Mouse (Mus musculus): ENCODE results near the gene Tanc2. TPM values are rescaled to one million over a fixed set of nuclear protein-coding genes. Genes with fewer than 3 reads are reported as not detected.

Tanc2 gene
- polyA plus RNA-seq, 1 experiment from 2014 or later, result 26.0 TPM

DNA sequence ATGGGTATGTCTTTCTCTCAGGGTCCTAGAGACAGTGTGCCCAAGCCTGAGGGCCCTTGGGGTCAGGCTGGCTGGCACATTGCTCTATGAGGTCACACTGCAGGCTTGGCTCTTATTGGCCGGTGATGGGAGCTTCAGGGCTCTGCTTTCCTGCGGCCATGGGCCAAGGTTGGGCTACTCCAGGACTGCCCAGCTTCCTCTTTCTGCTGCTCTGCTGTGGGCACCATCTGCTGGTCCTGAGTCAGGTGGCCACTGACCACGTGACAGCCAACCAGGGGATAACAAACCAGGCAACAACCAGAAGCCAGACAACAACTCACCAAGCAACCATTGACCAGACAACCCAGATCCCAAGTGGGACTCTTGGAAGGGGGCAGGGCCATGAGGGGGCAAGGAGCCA lies 385.3 kb downstream of the Tanc2 start:
- H3K27me3 ChIP-seq, result peaks cover 11% of the 10 kb centered on the region
- H3K4me3 ChIP-seq, result no peak overlapping the region
- H3K27ac ChIP-seq, result no peak overlapping the region
- 80% methylated on average over 3 of the region's 3 CpGs for WGBS
- no peak overlapping the region for H3K4me2 ChIP-seq (replicated peaks)
- H3K9me3 ChIP-seq (replicated peaks), result no peaks in the 10 kb centered on the region
- no peaks in the 10 kb centered on the region for H3K4me1 ChIP-seq
- H3K36me3 ChIP-seq, result no peaks in the 10 kb centered on the region
- H3K9ac ChIP-seq, result no peak overlapping the region
- ATAC-seq (ENCODE audit: low FRiP score), result no peak

DNA sequence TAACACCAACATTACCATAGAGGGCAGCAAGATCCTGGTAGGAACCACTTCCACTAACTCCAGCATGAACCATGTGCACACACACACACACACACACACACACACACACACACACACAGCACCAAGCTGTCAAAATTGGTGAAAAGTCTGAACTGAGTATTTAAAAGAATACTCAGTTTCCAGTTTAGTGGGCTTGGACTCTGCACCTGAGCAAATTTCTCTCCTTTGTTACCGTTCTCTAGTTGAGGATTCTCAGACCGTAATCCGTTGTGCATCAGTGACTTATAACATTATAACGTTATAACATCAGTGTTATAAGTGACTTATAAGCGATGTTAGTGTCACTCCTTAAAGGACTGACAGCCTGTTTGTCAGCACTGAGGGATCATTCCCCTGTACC lies 385.9 kb downstream of the Tanc2 start:
- H3K27me3 ChIP-seq, result peaks cover 7% of the 10 kb centered on the region
- no peaks in the 10 kb centered on the region for H3K36me3 ChIP-seq
- no peak overlapping the region for H3K4me2 ChIP-seq (replicated peaks)
- H3K9me3 ChIP-seq (replicated peaks), result no peaks in the 10 kb centered on the region
- H3K27ac ChIP-seq, result no peak overlapping the region
- 92% methylated on average over 5 of the region's 5 CpGs for WGBS
- no peak overlapping the region for H3K4me3 ChIP-seq
- H3K9ac ChIP-seq, result no peak overlapping the region
- H3K4me1 ChIP-seq, result no peaks in the 10 kb centered on the region
- ATAC-seq (ENCODE audit: low FRiP score), result no peak

DNA sequence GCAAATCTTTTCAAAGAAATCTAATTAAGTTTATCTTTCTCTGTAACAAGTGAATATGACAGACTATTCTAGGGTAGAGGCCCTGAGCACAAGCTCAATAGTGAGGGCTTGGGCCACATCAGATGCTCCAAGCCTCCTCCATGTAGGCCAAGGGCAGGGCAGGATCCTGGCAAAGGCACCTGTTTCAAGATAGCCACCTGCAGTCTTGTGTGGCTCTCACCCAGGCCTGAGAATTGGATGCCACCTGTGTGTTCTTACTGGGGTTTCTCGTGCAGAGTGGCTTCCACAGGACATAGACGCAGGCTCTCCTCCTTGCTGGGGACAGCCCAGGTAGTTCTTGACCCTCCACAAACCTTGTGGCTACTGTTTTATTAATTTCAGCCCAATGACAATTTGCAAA lies 388.4 kb downstream of the Tanc2 start:
- Histone ChIP-seq H3K36me3 (no peaks in the 10 kb centered on the region), H3K9ac (no peak overlapping the region), H3K4me3 (no peak overlapping the region), H3K9me3 (replicated peaks) (no peaks in the 10 kb centered on the region), H3K27me3 (peaks cover 3% of the 10 kb centered on the region; the same call in 1 of the 2 replicates), H3K27ac (no peak overlapping the region), H3K4me2 (replicated peaks) (no peak overlapping the region), H3K4me1 (no peaks in the 10 kb centered on the region)
- 85% methylated on average over 2 of the region's 2 CpGs for WGBS
- no peak for ATAC-seq (ENCODE audit: low FRiP score)

DNA sequence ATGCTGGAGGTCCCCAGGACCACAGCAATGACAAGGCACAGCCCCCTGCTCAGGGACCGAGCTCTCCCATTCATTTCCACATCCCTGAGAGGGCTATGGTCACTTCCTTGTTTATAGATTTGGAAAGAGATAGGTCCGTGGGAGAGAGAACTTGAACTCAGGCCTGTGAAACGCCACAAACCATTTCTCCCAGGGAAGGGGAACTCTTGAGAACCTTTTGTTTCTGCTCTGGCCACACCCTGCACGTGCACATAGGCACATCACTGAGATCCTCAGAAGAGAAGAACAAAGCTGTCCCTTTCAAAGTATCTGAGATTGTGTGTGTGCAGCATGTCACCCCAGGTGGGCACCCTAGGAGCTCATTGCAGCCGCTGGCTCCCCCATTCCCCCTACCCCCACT lies 388.8 kb downstream of the Tanc2 start:
- no peak overlapping the region for H3K4me2 ChIP-seq (replicated peaks)
- 69% methylated on average over 5 of the region's 5 CpGs for WGBS
- ATAC-seq (ENCODE audit: low FRiP score), result no peak

More for the DNA sequence above, 388.8 kb downstream of the Tanc2 start:
- Histone ChIP-seq H3K27ac (no peak overlapping the region), H3K9ac (no peak overlapping the region), H3K27me3 (peaks cover 3% of the 10 kb centered on the region; the same call in 1 of the 2 replicates), H3K4me1 (no peaks in the 10 kb centered on the region), H3K36me3 (no peaks in the 10 kb centered on the region), H3K4me3 (no peak overlapping the region), H3K9me3 (replicated peaks) (no peaks in the 10 kb centered on the region)

Small RNAs within 50 kb of the gene (microRNA-seq; reads per million reads assigned to microRNA genes)
- not detected for gene Gm23990

Other genes starting within 250 kb of the Tanc2 start
- 0.31 and 0.99 TPM in 2 replicates for gene March10, start 133.3 kb upstream of the Tanc2 start, polyA plus RNA-seq (2016; fragmentation: Nextera tagmentation; extraction: Ambion mirVana)